Mouse (Mus musculus) CD4-positive, CD25-positive, alpha-beta regulatory T cell, adult 2 months (primary cell): ENCODE data around the gene Tarbp1.
"Not testable (repeated sequence)": the region's sequence is repeated elsewhere in the genome, so short reads cannot be mapped to it uniquely, and the experiment has no call there.

ENCODE experiments used
- DNase-seq: peaks from one replicate; pipeline ENCODE4 v3.0.0-alpha.2; 2012; ENCODE audit warnings: low read depth, low spot score

Gene Tarbp1

DNA sequence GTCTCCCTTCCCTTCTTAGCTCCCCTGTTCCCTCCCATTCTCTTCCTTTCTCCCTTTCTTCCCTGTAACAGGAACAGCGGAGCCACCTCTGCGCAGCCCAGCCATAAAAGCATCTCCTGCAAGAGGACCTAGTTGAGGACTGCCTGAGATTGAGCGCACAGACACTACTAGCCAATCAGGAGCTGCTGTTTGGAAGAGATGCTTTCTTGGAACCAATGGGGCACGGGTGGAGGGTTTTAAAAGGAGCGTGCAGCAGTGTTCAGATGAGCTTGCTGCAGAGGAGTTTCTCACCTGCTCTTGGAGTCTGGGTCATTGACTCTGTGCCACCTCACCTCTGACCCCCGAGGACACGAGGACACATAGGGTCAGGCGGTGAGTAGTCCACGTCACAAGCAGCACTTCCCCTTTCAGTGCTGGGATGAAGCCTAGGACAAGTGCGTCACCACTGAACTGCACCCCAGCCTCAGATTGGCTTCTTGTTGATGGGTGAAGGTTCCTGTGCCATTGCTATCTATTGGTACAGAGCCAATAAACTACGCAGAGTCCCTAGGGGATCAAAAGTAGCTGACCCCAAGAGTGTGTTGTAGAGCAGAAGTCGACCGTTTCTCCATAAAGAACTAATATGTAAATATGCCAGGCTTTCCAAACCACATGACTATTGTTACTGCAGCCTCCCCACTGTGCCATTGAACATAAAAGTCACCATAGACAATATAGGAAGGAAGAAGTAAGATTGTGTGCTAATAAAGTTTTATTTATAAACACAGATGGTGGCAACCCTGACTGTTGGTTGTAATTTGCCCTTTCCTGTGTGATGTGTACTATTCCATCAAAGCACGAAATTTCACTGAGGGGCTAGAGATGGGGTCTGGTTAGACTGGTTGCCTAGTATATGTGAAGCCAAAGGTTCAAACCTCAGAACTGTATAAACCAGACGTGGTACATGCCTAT is 19.6 kb upstream of the Tarbp1 start:
- no peak for DNase-seq

DNA sequence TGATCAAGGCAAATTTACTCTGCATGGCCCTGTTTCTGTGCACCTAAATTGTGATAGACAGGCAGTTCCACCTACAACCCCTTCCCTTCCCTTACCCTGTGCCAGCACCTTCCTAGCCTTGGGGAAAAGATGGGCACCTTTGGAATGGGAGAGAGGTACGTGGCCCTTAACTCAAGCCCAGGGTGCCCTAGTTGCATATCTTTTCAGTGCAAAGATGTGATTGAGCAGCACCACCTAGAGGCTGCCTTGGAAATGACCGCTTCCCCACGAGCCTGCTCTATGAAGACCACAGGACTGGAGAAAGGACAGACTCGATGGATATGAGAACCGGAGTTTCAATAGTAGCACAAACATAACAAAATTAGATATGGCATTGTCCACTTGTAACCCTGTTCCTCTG is 8.1 kb upstream of the Tarbp1 start:
- DNase-seq, result peak; percentile 83

DNA sequence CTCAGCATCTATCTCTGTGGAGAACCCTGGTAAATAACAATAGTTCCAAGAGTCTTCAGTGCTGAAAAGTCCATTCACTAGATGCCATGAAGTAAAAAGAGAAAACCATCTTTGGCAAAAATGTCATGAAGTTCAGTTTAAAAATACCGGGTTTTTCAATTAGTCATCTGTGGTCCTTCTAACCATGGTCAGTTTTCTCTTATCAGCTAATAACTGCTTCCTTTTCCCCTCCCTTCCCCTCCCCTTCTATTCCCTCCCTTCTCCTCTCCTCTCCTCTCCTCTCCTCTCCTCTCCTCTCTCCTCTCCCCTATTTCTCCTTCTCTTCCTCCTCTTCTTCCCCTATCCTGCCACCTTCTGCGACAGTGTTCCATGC is 7.5 kb upstream of the Tarbp1 start:
- no peak for DNase-seq

DNA sequence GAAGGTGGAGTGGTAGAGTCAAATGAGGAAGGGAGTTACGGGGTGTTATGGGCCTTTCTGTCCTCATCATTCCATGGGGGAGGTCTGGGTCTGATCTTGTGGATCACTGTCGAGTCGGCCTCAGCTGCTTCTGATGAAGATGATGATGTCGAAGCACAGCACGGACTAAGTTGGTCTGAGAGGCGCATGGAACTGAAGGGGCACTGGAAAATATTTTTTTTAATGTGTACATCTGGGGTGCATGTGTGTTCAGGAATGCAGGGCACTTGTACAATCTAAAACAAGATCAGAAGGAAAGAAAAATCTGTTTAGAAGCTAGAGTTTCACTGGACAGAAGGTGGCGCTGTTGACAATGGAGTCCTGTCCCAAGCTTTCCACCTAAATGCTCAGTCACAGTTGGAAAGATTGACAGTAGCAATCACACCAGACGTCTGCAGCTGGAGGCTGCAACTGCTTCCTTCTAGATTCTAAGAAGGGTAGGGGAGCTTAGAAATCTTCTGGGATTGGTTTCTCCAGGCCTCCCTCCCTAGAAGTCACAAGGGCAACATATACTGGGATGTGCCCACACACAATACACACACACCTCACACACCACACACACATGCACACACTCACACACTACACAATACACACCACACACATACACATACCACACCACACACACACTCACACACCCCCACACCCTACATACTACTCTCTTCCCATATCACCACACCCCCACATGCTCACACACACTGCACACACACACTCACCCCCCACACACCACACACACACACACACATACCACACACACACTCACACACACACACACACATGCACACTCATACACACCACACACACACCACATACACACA is 6.9 kb upstream of the Tarbp1 start:
- peak; percentile 79 for DNase-seq

DNA sequence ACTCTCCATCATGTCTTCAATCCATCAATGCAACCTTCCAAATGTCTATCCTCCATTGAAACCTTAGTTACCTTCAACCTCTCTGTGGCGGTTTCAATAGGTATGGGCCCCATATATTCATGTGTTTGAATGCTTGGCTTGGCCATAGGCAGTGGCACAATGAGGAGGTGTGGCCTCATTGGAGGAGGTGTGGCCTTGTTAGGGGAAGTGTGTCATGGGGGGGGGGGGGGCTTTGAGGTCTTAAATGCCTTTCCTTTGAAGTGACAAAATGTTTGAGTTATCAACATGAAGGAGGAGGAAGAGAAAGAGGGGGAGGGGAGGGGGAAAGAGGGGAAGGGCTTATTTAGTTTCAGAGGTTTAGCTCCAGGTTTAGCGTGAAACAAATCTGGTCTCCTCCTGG is 5.5 kb upstream of the Tarbp1 start:
- peak; percentile 48 for DNase-seq

DNA sequence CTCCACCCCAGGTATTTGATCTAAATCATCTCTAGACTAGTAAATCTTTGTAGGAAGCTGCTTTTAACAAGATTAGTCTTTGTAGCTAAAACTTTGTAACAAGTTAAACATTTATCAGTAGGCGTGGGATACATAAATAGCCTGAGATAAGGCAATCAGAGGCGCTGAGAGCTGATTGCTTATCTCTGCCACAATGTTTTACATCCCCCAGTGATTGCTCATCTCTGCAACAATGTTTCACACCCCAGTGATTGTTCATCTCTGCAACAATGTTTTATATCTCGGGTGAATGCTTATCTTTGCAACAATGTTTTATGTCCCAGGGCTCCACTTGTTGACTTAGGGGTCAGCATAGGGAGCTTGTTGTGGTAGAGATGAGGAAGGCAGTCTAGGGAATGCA is 3.8 kb upstream of the Tarbp1 start:
- no peak for DNase-seq

DNA sequence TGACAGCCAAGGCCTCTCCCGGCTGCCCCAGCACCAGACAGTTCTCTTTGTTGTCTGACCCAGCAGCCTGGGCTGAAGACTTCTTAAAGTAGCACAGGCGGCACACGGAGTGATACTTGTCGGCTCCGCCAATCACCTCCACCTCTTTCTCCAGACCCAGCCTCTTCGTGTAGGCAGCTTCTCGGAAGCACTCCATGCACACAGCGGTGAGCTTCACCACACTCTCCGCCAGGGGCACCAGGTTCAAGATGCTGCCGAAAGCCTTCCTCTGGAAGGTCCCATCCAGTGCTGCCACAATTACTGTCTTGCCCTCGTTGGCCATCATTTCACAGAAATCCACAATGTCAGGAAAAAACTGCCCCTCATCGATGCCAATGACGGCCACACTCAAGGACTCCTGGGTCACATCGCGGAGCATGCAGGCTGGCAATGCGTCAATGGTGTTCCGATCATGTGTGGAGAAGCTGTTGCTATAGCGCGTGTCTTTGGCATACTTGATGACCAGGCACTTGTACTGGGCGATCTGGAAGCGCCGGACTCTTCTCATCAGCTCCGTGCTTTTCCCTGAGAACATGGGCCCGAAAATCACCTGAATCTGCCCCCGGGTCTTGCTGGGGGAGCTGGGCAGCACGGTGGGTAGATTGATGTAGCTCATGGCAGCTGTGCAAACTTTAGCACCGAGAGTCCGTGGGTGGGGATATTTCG is 1.4 kb upstream of the Tarbp1 start:
- peak; percentile 50 for DNase-seq

DNA sequence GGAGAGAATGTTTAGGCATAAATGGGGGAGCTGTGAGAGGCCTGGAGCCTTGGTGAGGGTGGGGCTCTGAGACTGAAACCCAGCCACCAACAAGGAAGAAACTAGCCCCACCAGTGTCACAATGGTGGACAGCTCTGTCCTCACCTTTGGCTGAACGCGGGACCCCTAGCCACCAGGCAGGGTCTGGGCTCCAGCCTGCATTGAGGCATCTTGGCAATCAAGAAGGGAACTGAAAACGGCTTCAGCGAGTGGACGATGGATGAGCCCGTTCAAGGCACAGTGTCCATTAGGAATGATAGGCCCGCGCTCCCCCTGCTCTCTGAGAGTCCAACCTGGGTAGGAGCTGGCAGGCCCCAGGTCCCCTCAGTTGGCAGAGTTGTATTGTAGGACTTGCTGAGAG is 873 bp upstream of the Tarbp1 start:
- DNase-seq, result not testable (repeated sequence)

DNA sequence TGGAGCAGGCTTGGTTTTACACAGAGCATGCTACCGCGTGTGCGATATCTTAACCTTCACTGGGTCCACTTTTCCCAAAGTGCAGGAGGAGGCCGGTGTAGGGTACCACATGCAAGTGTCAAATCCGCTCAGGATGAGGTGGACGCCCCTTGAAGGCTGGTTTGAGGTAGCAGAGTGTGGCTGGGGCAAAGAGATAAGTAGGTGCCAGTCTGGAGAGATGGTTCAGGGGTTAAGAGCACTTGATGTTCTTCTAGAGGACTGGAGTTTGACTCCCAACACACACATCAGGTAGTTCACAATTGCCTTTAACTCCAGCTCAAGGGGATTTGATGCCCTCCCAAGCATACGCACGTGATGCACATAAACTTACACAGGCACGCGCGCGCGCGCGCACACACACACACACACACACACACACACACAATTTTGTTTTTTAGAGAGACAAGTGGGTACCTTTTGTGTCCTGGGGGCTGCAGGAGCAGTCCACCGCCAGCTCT is 1.0 kb downstream of the Tarbp1 start:
- no peak for DNase-seq

DNA sequence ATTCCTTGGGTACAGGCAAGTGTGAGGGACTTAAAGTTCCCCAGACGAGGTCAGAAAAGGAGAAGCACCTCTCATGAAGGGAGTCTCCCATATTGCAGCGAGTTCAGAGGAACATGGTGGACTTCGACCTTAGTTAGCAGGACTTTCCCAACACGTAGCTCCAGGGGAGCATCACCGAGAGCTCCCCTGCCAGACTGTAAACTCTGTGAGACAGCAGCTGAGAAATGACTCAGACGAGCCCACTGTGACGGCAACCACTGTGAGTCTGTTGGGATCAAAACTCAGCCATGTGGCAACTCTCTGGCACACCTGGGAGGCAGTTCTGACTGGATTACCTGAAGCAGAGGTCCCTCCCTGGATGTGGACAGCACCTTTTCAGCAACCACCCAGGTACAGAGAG is 10.8 kb downstream of the Tarbp1 start:
- no peak for DNase-seq

DNA sequence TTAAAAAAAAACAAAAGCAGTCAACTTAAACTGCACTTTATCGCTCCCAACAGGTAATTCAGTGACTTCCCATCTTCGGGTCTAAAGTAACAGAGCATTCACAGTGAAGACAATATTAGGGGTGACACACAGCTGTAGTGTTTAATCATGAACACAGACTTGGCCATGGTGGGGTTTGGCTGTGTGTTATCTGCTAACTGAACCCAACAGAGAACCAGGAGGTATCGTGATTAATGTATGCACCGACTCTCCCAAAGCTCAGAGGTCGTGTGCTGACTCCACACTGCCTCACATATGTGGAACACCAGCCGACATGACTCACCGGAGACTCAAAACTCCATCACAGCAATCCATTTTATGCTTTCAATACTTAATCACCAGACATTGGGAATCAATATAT is 13.1 kb downstream of the Tarbp1 start:
- no peak for DNase-seq

DNA sequence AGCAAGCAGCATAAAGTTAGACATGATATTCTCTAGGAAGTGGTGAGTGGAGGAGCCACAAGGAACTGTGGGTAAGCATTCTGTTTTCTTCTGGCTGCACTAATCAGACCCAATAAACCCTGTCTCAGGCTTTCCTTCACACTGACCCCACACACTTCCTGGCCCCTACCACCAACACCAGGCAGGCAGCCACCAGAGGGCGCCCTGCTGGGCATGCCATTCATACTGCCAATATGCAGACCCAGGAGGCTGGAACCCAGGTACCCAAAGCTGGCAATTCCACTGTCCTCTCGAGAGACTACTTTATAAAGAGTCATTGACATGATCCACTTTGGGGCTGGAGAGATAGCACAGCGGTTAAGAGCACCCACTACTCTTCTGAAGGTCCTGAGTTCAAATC is 14.6 kb downstream of the Tarbp1 start:
- DNase-seq, result peak; percentile 74

DNA sequence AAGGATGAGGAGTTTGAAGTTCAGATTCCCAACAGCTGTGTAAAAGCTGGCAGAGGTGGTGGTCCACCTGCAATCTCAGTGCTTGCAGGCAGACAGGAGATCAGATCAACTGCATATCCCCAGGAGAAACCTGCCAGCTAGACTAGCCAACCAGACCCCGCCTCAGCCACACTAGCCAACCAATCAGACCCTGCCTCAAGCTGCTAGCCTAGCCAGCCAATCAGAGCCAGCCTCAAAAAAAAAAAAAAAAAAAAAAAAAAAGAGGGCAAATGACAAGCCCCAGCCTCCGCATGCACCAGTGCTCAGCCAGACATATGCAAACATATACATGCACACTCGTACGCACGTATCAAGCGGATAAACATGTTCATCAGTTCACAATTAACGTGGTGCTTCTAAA is 19.5 kb downstream of the Tarbp1 start:
- peak; percentile 29 for DNase-seq

DNA sequence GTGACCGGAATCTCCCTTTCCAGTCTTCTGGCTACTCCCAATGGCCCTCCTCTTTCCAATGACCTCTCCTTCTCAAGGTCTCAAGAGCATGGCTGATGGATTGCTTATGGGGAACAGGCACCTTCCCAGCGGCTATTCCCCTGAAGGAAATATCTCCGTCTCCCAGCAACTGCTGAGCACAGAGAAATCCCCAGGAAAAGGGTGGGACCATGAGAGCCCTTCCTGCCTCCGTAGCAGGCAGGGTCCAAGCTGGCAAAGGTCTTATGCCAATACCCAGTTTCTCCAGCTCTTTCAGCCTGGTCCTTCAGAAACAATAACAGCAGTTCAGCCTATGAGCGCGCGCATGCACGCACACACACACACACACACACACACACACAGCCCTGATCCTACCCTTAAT is 23.7 kb downstream of the Tarbp1 start:
- no peak for DNase-seq

DNA sequence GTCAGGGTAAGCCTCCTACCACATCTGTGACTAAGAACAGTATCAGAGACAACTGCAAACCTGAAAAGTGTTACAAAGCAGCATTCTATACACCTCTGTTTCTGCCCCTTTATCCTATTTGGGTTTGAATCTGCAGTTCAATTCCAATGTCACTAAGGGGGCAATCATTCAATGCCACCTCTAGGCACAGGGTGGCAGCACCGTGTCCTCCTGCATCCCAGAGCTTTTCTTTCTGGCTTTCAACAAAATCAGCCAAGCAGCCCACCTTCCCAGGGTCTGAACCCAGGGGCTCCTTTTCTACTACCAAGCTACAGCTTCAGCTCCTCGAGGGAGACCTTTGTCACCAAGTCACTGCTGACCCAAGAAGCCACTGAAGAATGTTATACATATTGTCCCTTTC is 35.9 kb downstream of the Tarbp1 start:
- no peak for DNase-seq

DNA sequence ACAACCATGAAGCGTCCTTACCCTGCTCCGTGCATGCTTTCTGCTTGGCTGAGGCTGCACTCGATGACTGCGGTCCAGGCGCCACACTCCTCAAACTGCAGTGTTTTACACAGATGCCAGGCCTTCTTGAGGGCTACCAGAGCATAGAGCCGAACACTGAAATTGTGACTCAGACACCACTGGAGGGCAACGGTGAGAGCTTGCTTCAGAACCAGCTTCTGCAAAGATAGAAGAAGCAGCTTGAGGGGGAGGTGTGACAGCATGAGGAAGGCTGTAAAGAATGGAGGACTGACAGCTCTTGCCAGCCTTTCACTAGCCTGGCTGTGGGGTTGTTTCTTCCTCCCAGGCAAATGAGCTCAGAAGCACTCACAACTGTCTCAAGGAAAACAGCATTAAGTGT is 41.0 kb downstream of the Tarbp1 start:
- DNase-seq, result no peak

DNA sequence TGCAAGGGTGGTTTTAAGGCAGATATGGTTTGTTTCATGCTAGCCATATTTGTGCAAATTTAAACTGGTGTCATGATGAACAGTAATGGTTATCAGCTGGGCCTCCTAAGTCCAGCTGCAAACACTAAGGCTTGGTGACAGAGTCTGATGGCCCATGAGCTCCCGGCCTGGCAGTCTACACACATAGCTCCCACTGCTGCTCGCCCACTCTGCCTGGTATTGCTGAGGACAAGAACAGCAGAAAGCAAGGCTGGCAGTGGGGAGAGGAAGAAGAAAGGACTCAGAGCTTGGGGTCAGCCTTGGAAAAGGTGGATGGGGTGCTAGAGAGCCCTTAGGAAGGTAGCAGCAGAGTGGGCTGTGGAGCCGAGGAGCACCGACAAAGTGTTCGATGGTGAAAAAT is 45.2 kb downstream of the Tarbp1 start:
- no peak for DNase-seq

DNA sequence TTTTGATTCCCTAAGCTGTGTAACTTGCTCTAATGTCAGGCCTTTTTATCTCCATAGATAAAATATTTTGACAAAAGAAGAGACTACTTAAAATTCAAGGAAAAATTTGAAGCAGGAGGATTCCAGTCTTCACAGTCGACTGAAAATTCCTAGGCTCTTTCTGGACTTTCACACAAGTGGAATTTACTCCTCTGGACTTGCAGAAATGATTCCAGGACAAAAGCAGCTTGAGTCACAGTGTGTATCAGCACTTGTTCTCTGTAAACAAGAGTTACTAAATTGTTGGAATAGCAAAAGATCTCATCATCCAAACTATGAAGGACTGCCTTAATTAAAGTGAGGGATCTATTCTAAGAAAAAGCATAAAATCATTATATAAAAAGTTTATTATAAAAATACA is 49.9 kb downstream of the Tarbp1 start:
- no peak for DNase-seq

DNA sequence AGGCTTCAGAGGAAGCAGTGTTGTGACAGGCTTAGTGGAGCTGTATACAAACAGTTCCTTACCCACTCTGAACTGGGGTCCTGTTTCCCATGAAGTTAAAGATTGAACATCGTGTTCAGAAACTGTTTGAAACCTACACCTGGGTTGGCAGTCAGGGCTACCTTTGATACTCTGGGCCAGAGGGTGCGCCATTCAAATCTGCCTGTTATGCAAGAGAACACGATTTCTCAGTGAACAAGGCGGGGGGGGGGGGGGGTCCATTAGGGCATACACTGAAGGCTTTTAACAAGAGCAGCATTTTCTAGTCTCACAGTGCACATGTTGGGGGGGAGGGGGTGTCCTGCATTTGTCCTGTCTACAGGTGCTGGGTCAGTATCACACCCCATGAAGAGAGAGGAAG is 50.7 kb downstream of the Tarbp1 start:
- DNase-seq, result no peak

DNA sequence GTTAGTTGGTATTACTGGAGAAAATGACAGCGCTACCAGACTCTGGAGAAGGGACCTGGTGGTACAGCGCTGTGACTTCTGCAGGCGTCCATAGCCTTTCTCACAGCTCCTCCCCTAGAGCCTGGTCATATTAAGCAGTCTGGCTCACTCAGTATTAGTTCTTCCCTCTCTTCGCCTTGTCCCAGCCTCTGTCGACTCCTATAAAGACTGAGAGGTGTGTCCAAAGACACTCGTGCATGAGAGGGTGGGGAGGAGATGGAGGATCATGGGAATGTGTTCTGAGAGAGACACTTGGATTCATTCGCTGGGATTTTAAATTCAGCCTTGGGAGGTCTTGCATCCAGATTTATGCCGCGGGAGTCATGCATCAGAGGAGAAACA is 52.0 kb downstream of the Tarbp1 start:
- no peak for DNase-seq

DNA sequence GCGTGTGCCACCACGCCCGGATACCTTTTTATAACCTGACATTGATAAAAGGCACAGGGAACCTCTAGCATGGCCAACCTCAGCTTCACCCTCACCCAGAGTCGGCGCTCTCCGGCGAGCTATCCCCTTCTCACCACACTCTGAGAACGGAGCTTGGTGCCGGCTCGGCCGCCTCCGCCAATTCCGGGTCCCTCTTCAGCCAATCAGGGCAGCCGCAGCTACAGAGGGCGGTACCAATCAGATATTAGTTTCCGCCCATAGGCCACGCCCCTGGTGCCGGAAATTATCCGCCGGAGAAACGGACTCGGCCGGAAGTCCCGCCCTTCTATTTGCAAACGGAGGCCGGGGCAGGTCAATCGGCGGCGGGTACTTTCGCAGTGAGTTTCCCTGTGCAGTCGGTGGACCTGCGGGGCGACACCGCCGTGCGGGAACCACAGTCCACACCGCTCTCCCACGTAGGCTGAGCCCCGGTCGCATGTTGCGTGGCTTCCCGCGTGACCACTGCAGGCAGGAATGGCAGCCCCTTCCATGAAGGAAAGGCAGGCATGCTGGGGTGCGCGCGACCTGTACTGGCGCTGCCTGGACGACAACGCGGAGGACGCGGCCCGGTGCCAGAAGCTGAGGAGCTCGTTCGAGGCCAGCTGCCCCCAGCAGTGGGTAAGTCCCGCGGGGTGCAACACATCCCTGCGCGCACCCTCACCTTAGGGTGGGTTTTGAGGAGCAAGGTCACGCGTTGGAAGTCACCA is 52.5 kb downstream of the Tarbp1 start, which contains the start of gene Coa6:
Coa6 (plus strand) TSS at position 342 of the 746 bp plus-strand sequence.
- DNase-seq, result peak; percentile 98
